Mouse (Mus musculus) lung, postnatal 14 days (tissue): ENCODE measurements around the gene Gramd4.
A peak's percentile ranks its signal among the peaks of the same experiment; 100 is the strongest.
"Not testable (repeated sequence)": the region's sequence is repeated elsewhere in the genome, so short reads cannot be mapped to it uniquely, and the experiment has no call there.

ENCODE experiments used
- DNase-seq: peaks from one replicate; pipeline ENCODE4 v3.0.0; 2021

Gene Gramd4

DNA sequence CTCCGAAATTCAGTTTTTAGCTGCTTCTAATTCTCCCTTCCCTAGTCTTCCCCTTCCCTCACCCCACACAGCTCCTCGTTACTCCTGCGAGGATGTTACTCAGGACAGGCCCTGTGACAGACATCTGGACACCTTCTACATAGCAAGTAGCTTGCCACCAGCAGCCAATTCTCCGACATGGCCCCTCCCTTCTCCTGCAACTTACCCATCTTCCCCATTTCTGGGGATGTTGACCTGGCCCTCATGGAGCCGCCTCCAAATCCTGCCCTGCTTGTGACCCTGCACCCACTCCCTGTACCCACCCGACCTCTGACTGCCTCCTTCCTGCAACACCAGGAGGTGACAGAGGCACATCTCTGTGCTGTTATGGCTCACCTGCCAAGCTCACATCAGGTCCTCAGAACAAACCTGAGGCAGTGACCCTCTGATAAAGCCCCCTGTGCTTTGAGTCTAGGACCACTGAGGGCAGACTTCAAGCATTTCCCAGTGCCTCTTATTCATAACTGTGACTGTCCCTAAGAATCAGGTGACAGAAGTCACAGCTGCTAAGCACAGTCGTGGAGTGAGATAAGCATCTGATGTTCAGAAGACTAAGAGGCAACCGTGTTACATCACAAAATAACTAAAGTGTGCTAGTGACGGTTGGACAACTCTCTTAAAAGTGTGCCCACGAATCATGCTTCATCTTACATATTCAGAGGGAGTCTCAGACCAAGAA, 110.5 kb downstream of the Gramd4 start:
- no peak for DNase-seq

DNA sequence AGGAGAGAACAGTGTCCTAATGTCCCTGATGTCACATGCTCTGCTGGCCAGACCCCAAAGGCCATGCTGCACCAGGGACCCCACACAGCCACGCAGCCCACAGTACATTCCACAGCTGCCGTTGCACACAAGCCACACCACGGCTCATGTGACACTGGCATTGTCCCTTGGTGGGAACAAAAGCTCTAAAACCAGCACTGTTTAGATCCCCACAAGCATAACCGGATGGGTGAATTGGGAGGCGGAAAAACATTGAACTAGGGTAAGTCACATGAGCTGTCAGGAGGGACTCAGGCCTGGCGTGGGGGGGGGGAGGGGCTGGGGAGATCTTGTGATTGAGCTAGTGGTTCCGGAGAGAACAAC, 111.0 kb downstream of the Gramd4 start:
- DNase-seq = peak; percentile 57

DNA sequence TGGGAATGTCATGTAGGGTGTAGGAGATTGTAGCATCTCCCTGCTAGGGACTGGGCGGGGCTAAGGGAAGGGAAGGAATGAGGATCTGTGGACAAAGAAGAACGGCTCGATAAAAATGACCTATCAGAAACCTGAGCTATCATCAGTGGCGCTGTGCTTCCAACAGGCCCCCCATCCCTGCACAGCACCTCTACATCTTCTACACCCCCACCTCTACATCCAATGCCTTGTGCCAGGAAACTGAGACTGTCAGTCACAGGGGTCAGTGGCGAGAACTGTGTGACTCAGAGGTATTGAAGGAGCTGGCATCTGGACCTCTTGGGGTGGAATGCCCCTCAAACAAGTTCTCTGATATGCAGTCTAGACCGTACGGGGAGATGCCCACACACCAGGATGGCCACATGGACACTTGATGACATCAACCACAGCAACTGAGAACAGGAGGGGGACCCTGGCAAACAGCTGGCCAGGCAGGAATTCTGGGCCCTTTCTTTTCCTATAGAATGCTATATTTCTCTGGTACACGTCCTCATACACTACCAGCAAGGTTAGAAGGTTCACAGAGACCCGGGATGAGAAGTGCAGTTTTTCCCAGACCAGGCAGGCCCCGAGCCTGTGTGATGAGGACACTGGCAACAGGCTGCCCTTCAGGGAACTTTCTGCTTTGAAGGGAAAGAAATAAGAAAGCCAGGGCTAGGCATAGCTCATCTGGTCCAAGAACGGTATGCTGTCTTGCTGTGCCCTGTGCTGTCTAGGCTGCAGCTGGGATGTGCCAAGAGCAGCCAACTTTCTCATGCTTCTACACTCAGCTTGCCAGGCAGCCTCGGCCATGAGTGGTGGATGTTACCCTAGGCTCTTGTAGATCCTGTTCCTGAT, 111.7 kb downstream of the Gramd4 start:
- no peak for DNase-seq

DNA sequence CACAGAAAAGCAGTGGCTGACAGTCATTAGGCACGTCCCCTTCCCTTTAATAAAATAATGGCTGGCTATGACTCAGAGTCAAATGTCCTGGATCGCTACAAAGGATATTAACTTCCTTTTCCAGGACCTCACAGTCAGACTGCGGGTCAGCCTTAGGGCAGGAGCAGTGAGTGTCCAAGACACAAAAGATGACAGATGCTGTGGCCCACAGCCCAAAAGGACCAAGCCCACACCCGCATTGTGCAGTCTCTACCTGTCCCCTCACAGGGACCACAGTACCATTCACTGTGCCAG, 112.3 kb downstream of the Gramd4 start:
- no peak for DNase-seq

DNA sequence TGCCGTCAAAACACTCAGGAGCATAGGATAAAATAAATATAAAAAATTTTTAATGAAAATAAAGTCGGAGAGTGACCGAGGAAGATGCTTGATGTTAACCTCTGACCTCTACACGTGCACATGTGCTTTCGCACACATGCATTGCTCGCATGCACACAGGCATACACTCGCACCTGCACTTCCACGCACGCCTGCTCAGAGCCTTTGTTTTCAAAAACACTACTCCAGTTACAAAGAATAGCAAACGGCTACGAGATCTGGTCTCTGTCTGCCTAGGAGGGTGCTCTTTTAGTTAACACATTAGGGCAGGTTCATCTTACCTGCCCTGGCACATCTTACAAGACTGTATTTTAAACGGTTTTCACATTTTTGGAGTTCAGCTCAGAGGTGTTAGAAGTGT, 113.8 kb downstream of the Gramd4 start:
- DNase-seq = no peak

DNA sequence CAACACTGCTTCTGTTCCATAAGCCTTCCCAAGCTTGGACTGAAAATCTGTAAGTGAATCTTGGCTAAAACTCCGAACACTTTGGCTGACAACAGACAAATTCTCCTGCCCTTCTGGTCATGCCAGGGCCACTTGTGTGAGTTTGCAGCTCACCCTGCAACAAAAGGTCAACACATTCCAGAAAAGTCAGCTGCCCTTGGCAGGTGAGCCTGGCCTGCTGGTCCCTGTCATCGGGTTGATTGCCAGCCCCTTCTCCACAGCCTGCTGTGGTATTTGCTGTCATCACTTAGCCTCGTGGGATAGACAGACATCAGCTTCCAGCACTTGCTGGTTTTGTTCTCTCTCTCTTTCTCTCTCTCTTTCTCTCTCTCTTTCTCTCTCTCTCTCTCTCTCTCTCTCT, 114.6 kb downstream of the Gramd4 start:
- DNase-seq = no peak

DNA sequence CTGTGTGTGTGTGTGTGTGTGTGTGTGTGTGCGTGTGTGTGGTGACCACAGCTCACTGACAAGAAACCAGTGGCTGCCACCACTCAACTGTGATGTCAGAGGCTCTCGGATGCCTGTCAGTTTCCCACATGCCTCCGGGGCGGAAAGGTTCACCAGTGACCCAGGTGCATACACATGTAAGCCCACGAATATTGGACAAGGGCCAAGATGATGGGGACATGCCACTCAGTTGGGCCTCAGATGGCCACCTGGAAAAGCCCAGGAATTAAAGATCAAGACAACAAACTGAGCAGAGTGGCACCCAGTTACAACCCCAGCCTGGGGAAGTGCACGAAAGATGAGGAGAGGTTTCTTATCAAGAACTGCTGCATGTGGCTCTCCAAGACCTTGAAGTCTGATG, 115.0 kb downstream of the Gramd4 start:
- no peak for DNase-seq

DNA sequence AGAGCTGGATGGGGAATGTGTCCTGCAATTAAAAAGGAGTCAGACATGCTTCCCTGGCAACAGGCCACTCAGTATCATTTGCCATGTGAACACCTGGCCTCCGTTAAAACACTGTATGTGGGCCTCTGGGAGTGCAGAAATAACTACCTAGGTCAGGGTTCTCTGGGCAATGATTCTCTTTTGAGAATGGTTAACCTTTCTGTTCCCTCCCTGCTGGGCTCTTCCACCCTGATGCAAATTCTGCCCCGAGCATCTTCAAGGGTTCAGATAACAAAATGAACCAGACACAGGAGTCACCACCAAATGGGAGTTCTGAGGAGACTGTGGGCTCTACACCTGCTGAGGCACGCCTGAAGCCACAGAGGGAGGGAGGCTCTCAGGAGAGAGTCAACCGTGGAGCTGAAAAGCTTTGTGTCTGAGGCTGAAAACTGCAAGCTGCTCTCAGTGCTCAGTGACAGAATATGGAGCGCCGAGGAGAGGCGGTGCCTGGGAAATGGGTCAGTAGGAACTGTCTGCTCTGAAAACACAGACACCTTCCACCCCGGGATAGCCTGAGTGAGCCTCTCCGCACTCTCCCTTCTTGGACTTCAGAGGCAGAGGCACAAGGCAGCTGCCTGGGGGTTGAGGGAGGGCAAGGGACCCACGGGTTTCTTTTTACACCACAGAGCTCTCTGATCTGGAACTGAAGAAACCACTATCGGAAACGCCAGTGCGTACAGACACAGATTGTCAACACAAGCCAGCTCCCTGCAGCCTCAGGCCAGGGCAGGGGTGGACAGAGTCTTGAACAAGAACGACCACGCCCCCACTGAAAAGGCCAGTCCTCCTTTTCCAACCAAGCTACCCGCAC, 115.9 kb downstream of the Gramd4 start:
- DNase-seq = no peak

DNA sequence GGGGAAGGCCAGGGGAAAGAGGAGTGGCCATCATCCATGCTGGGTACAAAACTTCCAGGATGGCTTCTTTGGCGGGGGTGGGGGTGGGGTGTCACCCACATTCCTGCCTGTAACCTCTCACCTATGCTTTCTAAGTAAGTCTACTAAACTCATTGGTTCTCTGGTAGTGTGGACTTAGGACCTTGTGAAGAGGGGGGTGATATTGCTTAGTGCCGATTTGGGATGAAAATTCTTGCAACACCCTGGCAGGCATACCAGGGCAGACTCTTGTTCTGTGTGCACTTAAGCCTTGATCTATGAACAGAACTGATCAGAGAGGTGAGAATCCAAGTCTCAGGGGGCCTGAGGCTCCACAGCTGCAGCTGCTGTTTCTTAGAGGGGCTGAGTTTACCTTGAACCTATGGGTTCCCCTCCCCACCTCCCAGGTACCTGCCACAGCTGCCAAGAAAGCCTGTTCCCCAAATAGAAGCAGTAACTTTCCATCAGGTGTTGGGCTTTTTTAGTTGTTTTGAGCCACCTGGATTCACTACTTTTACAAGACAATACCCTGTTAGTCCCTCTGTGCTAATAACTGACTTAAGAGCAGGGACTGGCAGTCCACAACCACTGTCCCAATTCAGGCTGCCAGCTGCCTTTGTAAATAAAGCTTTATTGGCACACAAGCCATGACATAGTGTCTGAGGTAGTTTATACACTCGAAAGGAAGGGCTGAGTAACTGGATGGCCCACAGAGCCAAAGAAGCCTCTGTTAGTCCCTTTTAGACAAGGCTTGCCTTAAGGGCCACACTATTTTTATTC, 118.0 kb downstream of the Gramd4 start:
- DNase-seq = no peak

DNA sequence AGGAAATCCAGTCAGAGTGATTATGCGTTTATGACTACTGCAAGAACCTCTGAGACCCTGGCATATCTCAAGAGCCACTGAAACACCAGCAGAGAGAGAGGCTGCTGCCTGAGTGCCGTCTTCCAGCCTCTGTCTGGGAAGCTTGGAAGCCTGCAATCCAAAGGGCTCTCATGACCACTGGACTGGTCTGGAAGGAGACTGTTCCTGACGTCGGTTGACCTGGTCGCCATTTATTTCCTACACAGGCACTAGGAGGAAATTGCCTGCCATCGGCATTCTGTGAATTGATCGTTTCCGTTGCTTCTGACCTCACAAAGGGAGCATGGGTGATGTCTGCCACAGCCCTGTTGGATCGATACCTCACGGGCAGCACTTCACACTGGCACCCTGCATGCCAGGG, 118.7 kb downstream of the Gramd4 start:
- DNase-seq = no peak

DNA sequence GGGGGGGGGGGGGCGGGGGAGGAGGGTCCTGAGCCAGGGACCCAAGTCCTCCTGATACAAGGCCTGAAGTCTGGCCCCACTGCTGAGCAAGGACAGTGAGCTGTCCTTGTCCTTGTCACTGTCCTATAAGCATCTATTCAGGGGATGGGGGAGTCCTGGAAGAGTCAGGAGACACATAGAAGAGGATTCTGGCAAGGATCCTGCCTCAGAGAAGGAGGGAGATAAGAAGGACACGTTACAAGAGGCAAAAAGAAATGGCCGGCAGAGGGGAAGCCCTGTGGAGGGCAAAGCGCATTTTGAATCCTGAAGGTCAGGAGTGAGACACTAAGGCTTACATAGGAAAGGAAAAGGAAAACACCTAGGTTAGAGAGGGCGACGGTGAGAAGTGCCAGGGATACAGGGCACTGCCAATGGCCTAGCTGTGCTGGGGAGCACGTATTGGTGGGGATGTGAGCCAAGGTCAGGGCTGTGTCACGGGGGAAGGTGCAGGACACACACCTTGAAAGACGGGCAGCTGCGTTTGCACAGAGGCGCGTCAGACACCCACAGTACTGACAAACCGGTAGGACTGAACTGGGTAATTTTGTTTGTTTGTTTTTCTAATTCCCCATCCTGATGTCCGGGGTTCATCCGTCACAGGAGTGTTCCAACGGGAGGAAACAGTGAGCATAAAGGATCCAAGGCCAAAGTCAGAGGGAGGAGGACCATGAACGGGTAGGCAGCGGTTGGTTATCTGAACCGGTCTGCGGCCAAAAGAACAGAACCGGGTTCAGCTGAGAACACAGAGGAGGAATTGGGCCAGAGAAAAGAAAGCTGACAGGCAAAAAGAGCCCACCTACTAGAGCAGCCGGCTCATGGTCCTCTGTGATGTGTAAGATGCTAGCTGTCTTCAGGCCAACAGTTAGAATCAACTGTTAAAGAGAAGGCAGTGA, 119.5 kb downstream of the Gramd4 start:
- DNase-seq = no peak

DNA sequence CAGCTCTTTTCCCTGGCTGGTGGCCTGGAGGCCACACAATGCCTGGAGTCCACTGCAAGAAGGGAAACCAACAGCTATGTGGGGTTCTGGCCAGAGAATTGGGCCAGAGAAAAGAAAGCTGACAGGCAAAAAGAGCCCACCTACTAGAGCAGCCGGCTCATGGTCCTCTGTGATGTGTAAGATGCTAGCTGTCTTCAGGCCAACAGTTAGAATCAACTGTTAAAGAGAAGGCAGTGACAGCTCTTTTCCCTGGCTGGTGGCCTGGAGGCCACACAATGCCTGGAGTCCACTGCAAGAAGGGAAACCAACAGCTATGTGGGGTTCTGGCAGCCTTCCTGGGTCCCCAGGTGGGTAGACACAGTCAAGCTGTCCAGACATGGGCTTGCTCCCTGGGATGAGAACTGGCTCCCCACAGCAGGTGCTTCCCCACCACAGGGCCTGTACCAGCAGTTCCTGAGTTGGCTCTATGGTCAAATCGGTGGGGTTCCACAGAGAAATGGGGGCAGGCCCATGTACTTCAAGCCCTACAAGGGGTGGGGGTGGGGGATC, 120.3 kb downstream of the Gramd4 start:
- not testable (repeated sequence) for DNase-seq

DNA sequence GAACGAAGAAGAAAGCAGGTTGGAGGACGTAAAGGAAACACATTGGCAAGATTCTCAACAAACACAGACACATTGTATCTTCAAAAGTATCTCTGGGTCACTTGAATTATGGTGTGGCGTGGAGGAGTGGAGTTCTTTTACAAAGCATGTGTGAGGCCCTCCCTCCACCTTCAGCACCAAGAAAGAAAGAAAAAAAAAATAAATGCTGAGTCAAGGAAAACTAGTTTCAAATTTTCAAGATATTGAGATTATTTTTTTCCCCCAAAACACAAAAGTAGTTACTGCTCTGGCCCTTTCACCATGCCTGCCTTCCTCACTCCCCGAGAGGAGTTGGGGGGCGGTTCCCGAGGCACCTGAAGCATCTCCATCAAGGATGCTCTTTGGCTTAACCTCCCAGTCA, 121.1 kb downstream of the Gramd4 start:
- DNase-seq = no peak

DNA sequence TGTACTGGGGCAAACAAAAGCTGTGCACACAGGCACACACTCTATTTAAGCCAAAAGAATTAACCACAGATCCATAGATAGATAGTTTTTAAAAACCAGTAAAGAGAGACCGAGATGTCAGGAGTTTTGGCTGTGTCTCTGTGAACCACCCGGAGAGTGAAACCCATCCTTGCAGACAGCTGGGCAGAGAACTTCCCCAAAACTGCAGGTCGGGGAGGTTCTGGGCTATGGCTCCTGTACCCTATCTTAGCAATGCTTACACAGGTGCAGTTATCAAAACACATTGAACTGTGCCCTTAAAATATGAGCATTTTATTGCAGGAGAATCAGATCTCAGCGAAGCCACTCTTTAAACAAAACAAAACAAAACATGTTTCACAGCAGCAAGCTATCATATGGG, 122.9 kb downstream of the Gramd4 start:
- no peak for DNase-seq

DNA sequence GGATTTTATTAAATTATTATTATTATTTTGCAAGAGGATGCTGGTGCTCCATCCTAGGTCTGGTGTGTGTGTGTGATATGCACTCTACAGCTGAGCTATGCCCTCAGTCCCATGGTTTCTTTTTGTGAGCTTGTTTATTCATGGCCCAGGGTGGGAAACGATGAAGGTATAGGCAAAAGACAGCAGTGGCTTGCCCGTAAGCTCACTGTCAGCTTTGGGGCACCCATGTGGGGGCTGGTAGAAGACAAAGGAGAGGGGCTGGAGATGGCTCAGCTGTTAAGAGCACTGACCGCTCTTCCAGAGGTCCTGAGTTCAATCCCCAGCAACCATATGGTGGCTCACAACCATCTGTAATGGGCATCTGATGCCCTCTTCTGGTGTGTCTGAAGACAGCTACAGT, 123.8 kb downstream of the Gramd4 start:
- not testable (repeated sequence) for DNase-seq

DNA sequence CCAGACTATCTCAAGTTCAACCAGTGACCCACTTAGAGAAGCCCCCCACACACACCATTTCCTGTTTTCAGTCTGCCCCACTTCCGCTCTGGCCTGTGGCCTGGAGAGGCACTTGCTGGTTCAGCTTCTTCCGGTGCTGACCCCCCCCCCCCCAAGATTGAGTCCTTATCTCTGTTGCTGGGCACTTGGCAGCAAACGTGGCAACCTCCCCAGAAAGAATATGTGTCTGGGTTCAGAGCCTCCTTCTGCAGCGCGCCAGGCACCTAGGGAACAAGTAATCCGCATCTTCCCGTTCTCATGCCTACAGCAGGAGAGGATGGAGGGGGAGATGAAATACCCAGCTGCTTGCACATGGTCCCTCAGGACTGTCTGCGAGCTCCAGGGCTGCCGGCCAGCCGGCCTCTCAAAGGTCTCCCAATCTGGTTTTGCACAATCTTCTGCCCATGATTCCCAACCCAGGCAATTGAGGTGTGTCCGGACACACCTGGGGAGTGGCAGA, 124.5 kb downstream of the Gramd4 start:
- peak; percentile 58 for DNase-seq

DNA sequence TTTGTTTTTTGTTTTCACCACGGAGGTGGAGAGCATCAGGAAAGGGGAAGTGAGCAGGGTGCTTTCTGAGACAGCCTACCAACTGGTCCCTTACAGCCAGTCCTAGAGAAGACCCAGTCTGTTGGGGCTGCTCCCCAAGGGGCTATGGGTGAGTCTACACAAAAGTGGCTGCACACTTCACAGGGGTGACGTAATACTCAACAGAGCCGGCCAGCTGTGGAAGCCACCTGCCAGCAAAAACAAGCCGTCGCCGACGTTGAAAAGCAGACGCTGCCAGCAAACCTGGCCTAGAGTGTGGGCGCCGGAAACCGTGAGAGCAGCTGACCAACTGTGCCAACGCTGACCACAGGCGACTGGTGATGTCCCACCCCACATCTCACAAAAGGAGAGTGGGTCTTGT, 125.2 kb downstream of the Gramd4 start:
- peak; percentile 66 for DNase-seq

DNA sequence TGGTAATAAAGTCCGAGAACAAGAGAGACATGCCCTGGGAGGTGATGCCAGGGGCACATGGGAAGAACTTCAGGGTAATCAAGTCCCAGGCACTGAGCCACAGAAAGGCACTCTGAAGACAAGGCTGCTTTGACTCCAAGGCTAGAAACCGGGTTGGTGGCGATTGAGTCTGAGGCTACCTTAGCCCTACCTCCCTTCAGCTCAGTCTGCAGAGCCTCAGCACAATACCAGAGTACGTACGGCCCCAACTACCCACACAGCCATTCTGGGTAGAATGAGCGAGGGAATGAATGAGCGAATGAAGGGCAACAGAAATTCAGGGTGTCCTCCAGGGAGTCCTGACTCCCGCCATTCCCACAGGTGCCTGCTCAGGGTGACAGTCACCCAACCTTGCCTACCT, 126.0 kb downstream of the Gramd4 start:
- DNase-seq = no peak

DNA sequence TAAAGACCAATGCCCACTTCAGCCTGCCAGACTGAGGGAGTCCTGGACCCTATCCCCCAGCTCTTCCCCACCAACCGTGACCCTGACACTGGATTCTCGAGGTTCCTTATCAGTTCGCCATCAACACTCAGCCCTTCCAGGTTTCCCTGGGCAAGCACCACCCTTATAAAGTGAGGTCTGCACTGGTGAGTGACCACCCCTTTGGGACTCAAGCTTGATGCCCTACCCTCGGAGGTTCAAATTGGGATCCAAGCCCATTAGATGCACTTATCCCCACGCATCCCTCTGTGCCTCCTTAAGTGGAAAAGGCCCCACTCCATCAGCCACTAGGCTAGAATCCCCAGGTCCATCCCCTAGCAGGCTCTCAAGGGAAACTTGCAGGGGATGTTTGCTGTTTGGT, 126.6 kb downstream of the Gramd4 start:
- no peak for DNase-seq

DNA sequence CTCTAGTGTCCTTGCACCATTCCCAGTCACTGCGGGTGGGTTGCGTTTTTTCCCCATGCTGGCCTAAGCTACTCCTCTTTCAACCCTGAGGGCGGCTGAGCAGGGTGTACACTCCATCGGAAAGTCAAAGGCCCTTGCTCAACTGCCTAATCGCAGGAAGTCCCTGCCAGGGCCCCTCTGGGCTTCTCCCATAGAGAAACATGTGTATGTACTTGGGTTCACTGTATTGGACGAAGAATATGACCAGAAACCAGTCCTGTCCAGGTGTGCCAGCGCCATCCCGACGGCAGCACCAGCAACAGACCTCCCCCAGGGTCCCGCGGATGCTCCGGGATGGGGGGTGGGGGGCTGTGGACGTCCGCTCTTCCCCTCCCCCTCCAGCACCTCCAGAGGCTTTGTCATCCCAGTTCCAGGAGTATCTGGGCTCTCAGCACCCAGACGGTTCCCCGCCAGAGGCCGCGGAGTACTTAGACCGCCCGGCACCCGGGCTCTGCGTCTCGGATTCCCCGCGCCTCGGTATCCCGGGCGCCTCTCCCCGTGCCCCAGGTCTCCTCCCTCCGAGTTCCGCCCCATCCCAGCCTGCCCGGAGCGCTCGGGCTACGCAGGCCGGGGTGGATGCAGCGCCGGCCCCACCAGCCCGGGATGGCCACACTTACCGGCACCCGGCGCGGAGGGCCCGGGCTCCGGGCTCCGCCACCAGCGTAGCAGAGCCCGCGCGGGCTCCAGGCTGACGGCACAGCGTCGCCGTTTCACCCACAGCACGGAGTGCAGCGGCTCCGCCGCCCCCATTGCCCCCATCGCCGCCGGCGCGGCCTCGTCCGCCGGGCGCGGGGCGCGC, 127.6 kb downstream of the Gramd4 start:
- peak; percentile 57 for DNase-seq
